Mouse (Mus musculus): ENCODE data around the gene Dusp16. TPM values are rescaled to one million over a fixed set of nuclear protein-coding genes. Genes with fewer than 3 reads are reported as not detected.

Gene Dusp16
- total RNA-seq, 2 experiments from 2014 or later, result 7.6 to 8.2 TPM

DNA sequence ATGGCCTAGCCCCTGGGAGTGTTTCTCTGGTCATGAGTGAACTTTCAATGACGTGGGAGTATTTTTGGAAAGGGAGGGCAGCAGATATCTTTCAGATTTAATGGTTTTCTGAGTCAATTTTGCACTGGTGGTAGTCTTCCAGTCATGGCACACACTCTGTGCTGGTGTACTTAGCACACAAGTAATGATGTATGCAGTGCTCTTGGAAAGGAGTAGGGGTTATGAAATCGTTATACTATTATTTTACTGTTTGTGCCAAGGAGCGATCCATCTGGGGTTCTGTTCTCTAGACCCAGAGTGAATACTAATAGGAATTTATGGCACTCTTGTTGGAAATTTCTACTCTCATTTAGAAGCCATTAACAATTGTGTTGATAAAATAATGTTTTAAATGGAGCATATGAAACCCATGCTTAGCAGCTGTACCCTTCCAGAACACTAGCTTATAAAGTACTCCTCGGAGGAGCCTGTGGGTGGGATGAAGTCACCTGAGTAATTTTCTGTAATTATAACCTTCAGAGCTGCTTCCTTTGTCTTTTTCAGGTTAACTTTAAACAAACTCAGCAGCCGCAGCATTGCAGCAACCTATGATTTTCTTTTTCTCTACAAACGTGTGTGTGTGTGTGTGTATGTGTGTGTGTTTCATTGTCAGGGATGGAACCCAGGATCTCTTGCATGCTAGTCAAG lies 123.1 kb downstream of the Dusp16 start:
- no peak for DNase-seq (ENCODE audit: low spot score in 2 of 2)
- intact Hi-C loops (cut with DNase I), result no loop called here

DNA sequence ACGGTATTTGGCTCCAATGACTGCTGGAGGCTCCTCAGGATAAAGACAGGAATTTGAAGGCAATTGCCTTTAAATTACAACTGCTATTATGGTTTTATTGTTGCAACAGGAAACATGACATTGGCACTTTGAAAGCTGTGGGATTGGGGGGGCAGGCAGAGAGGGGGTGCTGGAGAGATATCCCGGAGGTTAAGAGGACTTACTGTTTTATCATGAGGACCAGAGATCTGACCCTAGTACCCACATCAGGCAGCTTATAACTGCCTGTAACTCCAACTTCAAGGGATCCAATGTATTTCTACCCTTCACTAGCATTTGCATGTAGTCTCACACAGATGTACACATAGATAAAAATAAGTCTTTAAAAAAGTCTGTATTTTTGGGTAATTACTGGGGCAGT lies 123.9 kb downstream of the Dusp16 start:
- intact Hi-C loops (cut with DNase I), result no loop called here
- no peak for DNase-seq (ENCODE audit: low spot score in 2 of 2)

DNA sequence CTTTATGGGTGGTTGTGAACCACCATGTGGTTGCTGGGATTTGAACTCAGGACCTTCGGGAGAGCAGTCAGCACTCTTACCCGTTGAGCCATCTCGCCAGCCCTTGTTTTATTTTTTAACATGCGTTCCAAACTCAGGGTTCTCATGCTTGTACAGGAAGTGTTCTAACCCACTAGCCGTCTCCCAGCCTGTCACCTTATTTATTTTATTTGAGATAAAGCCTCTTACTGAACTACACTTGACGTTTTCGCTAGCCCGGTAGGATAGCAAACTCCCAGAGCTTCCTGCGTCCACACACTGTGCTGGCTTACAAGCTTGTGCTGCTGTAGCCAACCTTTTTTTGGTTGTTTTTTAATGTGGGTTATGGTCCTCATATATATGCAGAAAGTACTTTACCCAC lies 126.6 kb downstream of the Dusp16 start:
- no peak for DNase-seq (ENCODE audit: low spot score in 2 of 2)
- intact Hi-C loops (cut with DNase I), result no loop called here

Other genes starting within 250 kb of the Dusp16 start
- gene Lrp6, start 225.7 kb downstream of the Dusp16 start, total RNA-seq (2021), result 10 to 100 TPM; 45.9 to 47.0 TPM
- 10 to 100 TPM in 1 of 2 experiments, 1 to 10 TPM in 1; 9.9 to 10.0 TPM for gene Mansc1, start 160.1 kb downstream of the Dusp16 start, total RNA-seq (2021)
- 10 to 100 TPM; 32.1 to 36.1 TPM for gene Borcs5, start 153.1 kb downstream of the Dusp16 start, total RNA-seq (2021)
- gene Crebl2, start 37.5 kb upstream of the Dusp16 start, total RNA-seq (2021), result 10 to 100 TPM; 29.9 to 32.9 TPM
- 10 to 100 TPM; 25.3 to 27.3 TPM for gene Gpr19, start 106.0 kb upstream of the Dusp16 start, total RNA-seq (2021)
- gene Cdkn1b, start 127.8 kb upstream of the Dusp16 start, total RNA-seq (2021), result 10 to 100 TPM; 40.3 to 43.2 TPM
- gene Apold1, start 189.1 kb upstream of the Dusp16 start, total RNA-seq (2021), result 1 to 10 TPM; 4.1 to 4.5 TPM
- 10 to 100 TPM; 57.1 to 58.3 TPM for gene Ddx47, start 219.0 kb upstream of the Dusp16 start, total RNA-seq (2021)

All from left cerebral cortex, postnatal 25 days (tissue).